Mouse (Mus musculus) v-Abl transformed pro-B cells (cell line): Measurements from ENCODE around the gene Dok5.

ENCODE experiments used
- in situ Hi-C, 2 experiments: fragments of 400-800 bp; cut with MboI; formaldehyde crosslinking; loops; one replicate each; pipeline ENCODE4 v1.15.1; 2025; ENCODE audit not compliant: unreplicated experiment in 2 of 2

The Dok5 gene

GRCm38 (mm10) chr2:170731632-170732561, at the start of gene Dok5:
Dok5 (plus strand) TSS chr2:170731807.
- in situ Hi-C loops = no loop called here

- in situ Hi-C loops = no loop called here
Observed at GRCm38 (mm10) chr2:170683385-170683784, 48.2 kb upstream of the Dok5 start.

- in situ Hi-C loops = no loop called here
Observed at GRCm38 (mm10) chr2:170695071-170695936, 36.3 kb upstream of the Dok5 start.

GRCm38 (mm10) chr2:170695937-170696510, 35.6 kb upstream of the Dok5 start:
- in situ Hi-C loops = no loop called here

GRCm38 (mm10) chr2:170700471-170700870, 31.1 kb upstream of the Dok5 start:
- in situ Hi-C loops = no loop called here

GRCm38 (mm10) chr2:170706488-170706887, 25.1 kb upstream of the Dok5 start:
- in situ Hi-C loops = no loop called here

GRCm38 (mm10) chr2:170707672-170708071, 23.9 kb upstream of the Dok5 start:
- in situ Hi-C loops = no loop called here

- in situ Hi-C loops = no loop called here
Observed at GRCm38 (mm10) chr2:170708901-170709300, 22.7 kb upstream of the Dok5 start.

GRCm38 (mm10) chr2:170712658-170713285, 18.8 kb upstream of the Dok5 start:
- in situ Hi-C loops = no loop called here

- in situ Hi-C loops = no loop called here
Observed at GRCm38 (mm10) chr2:170720386-170720785, 11.2 kb upstream of the Dok5 start.

- in situ Hi-C loops = no loop called here
Observed at GRCm38 (mm10) chr2:170724136-170724535, 7.5 kb upstream of the Dok5 start.

- in situ Hi-C loops = no loop called here
Observed at GRCm38 (mm10) chr2:170724716-170725115, 6.9 kb upstream of the Dok5 start.

GRCm38 (mm10) chr2:170725796-170726195, 5.8 kb upstream of the Dok5 start:
- in situ Hi-C loops = no loop called here

- in situ Hi-C loops = no loop called here
Observed at GRCm38 (mm10) chr2:170726996-170727710, 4.5 kb upstream of the Dok5 start.

- in situ Hi-C loops = no loop called here
Observed at GRCm38 (mm10) chr2:170728864-170729263, 2.7 kb upstream of the Dok5 start.

GRCm38 (mm10) chr2:170729661-170730060, 1.9 kb upstream of the Dok5 start:
- in situ Hi-C loops = no loop called here

- in situ Hi-C loops = no loop called here
Observed at GRCm38 (mm10) chr2:170730136-170730535, 1.5 kb upstream of the Dok5 start.

- in situ Hi-C loops = no loop called here
Observed at GRCm38 (mm10) chr2:170730781-170731180, 826 bp upstream of the Dok5 start.

- in situ Hi-C loops = no loop called here
Observed at GRCm38 (mm10) chr2:170731205-170731604, 402 bp upstream of the Dok5 start.

GRCm38 (mm10) chr2:170733671-170734070, 2.1 kb downstream of the Dok5 start:
- in situ Hi-C loops = no loop called here
